Mouse (Mus musculus): ENCODE results near the gene Sbk1. TPM values are rescaled to one million over a fixed set of nuclear protein-coding genes. Genes with fewer than 3 reads are reported as not detected.
"Not testable (repeated sequence)": the region's sequence is repeated elsewhere in the genome, so short reads cannot be mapped to it uniquely, and the experiment has no call there.

Gene Sbk1
- total RNA-seq, 2 experiments from 2014 or later = 2.5 to 3.4 TPM

DNA sequence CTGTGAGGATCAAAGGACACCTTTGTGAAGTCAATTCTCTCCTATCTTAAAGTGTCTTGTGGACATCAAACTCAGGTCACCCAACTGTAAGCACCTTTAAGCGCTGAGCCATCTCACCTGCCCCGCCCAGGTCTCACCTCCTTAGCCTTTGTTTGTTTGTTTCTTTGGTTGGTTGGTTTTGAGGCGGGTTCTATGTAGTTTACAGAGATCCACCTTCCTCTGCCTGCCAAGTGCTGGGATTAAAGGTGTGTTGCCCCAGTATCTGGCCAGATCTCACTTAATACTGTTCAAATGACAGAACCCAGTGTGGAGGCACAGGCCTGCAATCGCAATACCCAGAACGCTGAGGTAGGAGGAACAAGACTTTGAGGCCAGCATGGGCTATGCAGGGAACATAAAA lies 11.6 kb downstream of the Sbk1 start:
- no peak for ATAC-seq (replicated peaks; ENCODE audit: low FRiP score, poor library complexity, severe bottlenecking)

DNA sequence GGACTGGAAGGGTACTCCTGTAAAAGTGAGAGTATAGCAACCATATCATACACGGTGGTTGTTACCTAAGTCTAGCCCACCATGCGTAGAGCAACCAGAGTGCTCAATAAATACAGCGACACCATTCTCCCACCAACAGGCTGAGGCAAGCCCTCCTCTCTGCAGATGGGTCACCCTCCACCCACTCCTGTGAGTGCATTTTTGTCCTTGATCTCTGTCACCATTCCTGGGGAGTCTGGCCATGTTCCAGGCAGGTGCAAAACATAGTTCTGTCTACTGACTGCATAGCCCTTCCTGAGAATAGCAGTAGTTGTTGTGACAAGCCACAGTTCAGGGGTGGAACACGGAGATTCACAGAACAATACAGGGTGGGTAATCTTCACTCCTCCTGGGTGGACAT lies 12.0 kb downstream of the Sbk1 start:
- no peak for ATAC-seq (replicated peaks; ENCODE audit: low FRiP score, poor library complexity, severe bottlenecking)

DNA sequence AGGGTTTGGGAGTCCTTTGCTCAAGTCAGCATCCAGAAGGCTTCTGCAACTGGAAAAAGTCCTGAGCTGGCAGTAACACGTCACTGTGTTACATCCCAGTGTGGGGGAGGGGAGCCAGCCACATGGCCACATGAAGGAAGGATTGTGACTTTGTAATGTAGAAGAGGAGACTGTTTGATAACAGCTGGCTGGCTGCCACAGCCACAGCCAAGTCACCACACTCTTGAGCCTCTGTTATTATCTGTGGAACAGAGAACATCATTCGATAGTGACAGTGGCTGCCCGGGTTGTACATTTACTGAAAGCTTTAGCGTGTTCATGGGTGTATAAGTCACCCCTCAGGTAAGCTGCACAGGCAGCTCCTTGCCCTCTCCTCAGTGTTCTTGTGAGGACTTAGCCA lies 12.4 kb downstream of the Sbk1 start:
- ATAC-seq (replicated peaks; ENCODE audit: low FRiP score, poor library complexity, severe bottlenecking) = peak; percentile 52

DNA sequence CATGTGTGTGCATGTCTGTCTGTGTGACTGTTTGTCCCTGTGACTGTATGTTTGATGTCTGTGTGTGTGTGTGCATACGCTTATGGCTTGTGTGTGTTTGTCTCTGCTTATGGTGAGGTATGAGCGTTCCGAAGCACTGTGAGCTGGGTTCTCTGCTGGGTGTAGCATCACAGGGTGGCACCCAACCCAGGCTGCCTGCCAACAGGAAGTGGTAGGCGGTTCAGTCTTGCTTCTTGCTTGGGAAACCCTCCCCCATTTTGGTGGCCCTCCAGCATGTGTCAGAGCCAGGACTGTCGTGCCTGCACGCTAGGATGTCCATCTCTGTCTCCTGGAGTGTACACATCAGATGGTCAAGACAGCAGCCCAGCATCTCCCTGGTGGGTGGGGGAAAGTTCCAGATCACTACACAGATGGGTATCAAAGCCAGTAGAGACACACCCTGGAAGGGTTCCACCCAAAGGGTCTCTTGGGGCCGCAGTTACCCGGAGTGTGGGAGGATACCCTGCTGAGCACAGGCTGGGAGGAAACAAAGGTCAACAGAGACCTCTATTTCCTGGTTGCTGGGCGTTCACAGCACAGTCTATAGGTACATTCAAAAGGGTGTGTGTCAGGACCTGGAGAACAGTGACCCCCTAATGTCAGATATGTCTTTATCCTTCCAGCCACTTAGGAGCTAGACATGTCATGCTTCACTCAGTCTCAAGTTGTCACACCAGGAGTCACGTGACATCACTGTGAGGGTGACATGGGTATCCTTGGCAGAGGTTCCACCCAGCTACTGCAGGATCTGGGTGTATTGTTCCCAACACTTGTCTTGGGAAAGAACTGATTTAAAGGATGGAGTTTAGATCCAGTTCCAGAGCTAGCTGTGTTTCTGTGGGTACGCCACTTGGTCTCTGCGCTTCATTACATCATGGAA lies 13.1 kb downstream of the Sbk1 start:
- peak; percentile 37 for ATAC-seq (replicated peaks; ENCODE audit: low FRiP score, poor library complexity, severe bottlenecking)

DNA sequence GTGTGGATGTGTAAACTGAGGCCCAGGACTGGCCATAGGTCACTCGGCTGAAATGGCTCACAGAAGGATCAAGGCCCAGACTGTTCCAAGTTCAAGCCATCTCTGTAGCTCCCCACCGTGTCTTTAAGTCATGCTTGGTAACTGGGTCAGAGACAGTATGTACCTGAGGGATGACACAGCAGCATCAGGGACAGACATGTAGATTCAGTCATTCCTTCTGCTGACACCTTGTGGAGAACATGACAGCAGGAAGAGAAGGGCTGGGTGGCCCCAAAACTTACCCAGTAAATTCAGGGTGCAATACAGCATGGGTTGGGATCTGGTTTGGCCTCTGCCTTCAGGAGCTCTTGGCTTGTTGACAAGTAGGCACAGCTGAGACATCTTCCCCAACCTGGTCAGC lies 13.9 kb downstream of the Sbk1 start:
- no peak for ATAC-seq (replicated peaks; ENCODE audit: low FRiP score, poor library complexity, severe bottlenecking)

DNA sequence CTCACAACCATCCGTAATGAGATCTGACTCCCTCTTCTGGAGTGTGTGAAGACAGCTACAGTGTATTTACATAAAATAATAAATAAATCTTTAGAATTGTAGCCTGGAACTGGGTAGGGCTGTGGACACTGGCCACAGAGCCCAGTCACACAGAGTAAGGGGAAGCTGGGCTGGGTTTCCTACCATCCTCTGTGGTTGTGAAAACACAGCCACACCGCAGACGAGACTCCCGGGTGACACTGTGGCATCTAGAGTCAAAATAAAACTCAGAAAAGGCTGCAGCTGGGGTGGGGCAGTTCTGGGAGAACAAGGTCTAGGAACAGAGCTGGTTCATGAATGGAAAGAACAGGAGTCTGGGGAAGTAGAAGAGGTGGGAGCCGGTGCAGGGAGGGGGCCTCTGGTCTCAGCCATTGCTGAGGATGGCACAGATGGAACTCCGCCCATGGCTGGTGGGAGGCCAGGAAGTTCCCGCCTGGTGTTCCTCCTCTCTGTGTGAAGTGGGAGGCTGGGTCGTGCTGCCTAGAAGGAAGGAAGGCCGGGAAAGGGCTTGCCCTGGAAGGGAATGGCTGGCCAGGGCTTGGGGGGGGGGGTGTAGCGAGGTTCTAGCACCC lies 15.2 kb downstream of the Sbk1 start:
- ATAC-seq (replicated peaks; ENCODE audit: low FRiP score, poor library complexity, severe bottlenecking) = no peak

DNA sequence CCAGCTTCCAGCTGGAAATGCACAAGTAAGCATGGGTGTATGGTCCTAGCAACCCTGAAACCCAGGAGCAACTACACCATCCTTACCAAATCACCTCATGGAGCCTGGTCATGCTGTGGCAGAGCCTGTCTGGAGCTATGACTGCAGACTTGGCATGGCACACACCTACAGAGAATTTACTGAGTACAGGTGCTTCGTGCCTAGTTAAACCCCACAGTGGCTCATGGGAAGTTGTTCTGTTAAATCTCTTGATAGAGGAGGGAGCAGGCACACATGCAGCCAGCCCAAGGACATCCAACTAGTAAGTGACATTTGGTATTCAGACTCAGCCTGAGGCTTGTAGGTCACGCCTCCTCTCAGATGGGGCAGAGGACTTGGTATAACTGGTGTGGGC lies 15.7 kb downstream of the Sbk1 start:
- ATAC-seq (replicated peaks; ENCODE audit: low FRiP score, poor library complexity, severe bottlenecking) = no peak

DNA sequence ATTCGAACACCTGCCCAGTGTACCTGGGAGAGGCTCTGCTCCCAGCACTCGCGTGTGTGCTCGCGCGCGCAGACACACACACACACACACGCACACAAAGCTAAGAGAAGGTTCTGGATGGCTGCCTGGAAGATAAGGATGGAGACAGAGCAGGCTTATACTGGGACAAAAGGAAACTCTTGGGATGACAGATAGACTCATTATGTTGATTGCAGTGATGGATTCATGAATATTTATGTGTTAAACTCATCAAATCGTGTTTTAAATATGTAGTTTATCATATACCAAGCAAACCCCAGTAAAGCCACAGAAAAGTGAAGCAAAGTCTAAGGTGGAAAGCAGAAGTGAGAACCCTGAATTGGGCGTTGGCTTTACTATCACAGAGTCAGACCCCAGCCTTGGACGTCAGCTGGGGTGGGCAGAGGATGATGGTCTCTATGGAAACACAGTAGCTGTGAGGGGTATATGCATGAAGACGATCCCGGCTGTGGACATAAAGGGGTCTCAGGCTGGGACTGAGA lies 16.2 kb downstream of the Sbk1 start:
- ATAC-seq (replicated peaks; ENCODE audit: low FRiP score, poor library complexity, severe bottlenecking) = no peak

DNA sequence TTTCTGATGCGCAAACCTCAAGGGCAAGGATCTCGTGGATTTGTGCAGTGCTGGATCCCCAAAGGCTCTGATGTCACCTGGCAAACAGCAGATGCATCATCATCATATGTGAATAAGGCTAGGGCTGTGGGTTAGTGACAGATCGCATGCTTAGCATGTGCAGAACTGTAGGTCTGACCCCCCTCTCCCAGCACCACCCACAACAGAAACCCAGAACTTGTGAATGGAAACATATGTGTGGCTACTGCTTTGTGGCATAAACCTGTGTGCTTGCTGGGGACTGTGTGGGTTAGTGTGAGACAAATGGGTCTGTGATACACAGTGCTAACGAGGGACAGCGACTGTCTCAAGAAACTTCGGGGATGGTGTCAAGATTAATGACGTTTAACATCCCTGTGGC lies 17.0 kb downstream of the Sbk1 start:
- no peak for ATAC-seq (replicated peaks; ENCODE audit: low FRiP score, poor library complexity, severe bottlenecking)

DNA sequence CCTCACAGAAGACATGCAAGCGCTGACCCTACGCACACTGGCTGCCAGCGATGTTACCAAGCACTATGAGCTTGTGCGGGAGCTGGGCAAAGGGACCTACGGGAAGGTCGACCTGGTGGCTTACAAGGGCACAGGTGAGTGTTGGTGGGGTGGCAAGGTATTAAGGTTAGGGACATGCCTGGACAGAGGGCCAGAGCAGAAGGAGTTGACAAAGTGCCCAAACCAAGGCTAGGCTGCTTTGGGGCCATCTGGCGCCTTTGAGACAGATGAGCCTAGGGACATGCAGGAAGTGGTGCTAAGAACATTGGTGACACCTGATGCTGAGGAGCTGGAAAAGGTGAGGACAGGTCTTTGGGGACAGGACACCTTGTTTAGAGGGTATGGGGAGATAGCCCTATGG lies 17.5 kb downstream of the Sbk1 start:
- no peak for ATAC-seq (replicated peaks; ENCODE audit: low FRiP score, poor library complexity, severe bottlenecking)

DNA sequence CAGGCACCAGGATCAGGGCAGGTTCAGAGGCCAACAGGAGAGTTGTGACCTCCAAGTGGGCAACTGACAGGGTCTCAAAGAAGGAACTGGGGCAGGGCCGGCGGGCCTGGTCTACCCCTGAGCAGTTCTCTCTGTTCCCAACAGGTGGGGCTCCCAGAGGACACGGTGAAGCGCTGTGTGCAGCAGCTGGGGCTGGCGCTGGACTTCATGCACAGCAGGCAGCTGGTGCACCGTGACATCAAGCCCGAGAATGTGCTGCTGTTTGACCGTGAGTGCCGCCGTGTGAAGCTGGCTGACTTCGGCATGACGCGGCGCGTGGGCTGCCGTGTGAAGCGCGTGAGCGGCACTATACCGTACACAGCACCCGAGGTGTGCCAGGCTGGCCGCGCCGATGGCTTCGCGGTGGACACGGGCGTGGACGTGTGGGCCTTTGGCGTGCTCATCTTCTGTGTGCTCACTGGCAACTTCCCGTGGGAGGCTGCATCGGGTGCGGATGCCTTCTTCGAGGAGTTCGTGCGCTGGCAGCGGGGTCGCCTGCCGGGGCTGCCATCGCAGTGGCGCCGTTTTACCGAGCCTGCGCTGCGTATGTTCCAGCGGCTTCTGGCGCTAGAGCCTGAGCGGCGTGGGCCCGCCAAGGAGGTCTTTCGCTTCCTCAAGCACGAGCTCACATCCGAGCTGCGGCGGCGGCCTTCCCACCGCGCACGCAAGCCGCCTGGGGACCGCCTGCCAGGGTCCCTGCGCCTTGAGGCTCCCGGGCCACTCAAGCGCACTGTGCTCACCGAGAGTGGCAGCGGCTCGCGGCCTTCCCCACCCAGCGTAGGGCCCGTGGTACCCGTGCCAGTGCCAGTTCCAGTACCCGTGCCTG lies 19.5 kb downstream of the Sbk1 start:
- no peak for ATAC-seq (replicated peaks; ENCODE audit: low FRiP score, poor library complexity, severe bottlenecking)

DNA sequence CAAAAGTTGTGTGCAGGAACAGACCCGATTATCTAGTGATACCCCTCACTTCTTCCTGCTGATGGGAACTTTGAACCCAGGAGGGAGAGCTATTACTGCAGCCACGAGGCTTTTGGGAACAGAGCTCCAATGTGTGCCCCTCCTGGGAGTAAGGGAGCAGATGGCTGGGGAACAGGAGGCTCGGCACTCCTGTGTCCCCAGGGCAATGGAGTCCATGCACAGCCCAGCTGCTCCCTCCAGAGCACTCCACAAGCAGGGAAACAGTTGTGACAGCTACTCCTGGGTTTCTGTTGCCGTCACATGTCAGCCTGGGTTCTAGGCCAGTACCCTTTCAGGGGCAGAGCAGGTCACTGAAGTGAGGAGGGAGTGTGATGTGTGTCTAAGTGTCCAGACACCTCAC lies 20.7 kb downstream of the Sbk1 start:
- no peak for ATAC-seq (replicated peaks; ENCODE audit: low FRiP score, poor library complexity, severe bottlenecking)

DNA sequence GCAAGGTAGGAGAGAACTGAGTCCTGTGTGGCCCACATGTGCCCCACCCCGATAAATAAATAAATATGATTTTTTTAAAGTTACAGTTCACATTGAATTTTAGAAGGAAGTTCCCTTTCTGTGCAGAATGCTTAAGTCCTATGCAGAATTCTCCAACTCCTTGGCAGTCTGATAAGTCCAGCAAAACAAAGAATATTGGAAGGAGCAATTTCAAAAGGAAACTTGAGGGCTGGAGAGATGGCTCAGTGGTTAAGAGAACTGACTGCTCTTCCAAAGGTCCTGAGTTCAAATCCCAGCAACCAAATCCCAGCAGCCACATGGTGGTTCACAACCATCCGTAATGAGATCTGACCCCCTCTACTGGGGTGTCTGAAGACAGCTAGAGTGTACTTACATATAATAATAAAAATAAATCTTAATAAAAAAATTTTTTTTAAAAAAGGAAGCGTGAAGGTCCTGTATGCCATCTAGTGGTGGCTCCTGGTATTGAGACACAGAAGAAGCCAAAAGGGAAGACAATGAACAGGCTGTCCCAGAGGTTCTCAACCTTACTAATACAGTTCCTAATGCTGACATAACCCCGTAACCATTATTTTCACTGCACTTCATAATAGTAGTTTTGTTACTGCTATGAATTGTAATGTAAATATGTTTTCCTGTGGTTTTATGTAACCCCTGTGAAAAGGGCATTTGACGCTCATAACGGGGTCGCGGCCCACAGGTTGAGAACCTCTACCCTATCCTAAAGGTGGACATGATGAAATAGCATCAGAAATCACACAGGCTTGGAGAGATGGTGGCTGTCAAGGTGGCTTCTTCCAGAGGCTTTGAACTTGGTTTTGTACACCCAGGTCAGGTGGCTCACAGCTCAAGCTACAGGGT lies 25.4 kb downstream of the Sbk1 start:
- ATAC-seq (replicated peaks; ENCODE audit: low FRiP score, poor library complexity, severe bottlenecking) = no peak

DNA sequence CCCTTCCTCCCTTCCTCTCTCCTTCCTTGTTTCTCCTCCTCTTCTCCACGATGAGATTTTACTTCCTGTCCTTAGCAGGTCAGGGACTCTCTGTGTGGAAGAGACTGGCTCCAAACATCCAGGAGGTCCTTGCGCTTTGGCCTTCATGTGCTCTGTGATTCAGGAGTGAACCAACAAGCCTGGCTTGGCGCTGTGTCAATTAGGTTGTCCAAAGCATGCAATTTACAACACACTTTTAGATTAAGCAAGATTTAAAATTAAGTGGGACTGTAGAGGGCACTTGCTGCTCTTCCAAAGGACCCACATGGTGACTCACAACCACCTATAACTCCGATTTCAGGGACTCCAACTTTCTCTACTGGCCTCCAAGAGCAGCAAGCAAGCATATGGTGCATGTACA lies 26.4 kb downstream of the Sbk1 start:
- no peak for ATAC-seq (replicated peaks; ENCODE audit: low FRiP score, poor library complexity, severe bottlenecking)

DNA sequence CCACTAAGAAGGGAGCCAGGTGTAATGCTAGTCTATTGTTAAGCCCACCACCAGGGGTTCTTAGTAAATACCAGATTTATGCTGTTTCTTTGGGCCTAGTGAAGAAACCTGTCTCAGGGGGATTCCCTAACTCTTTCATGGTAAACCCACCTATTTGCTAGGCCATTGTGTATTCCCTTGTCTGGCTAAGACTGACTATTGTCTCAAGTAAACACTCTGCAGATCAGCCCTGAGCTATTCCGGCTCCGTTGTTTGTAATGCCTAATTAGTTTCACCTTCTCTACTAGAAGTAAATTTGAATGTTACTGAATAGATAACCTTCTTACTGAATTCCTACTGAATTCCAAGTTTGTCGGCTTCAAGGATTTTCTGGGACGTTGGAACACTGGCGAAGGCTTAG lies 29.4 kb downstream of the Sbk1 start:
- ATAC-seq (replicated peaks; ENCODE audit: low FRiP score, poor library complexity, severe bottlenecking) = not testable (repeated sequence)

DNA sequence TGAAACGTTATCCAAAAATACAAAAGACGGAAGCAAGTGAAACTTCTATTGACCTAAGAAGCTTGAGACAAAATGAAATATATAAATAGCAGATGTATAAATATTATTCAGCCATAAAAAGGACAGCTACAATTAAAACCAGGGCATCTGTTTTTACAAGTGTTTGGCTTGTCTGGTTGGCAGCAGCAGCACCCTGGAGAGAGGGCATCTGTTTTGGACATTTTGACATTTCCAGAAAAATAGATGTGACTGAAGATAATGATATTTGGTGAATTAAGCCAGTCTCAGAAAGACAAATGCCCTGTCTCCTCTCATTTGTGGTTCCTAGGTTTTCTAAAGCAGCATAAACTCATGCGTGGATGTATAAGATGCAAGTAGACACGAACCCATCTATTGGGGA lies 39.4 kb downstream of the Sbk1 start:
- no peak for ATAC-seq (replicated peaks; ENCODE audit: low FRiP score, poor library complexity, severe bottlenecking)

DNA sequence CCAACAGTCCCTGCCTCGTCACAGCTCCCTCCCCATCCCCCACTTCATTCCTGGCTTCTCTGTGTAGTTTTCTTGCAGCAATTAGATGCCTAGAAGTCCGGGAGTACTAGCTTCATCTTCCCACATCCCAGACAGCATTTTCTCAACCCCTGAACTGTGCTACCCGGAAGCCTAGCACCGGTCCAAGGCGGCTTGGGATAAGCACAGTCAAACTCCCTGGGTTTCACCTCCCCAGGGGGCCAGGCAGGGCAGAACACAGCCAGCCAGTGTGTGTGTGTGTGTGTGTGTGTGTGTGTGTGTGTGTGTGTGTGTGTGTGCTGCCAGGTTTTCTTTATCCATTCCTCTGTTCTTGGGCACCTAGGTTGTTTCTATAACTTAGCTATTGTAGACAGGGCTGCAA lies 40.9 kb downstream of the Sbk1 start:
- no peak for ATAC-seq (replicated peaks; ENCODE audit: low FRiP score, poor library complexity, severe bottlenecking)

DNA sequence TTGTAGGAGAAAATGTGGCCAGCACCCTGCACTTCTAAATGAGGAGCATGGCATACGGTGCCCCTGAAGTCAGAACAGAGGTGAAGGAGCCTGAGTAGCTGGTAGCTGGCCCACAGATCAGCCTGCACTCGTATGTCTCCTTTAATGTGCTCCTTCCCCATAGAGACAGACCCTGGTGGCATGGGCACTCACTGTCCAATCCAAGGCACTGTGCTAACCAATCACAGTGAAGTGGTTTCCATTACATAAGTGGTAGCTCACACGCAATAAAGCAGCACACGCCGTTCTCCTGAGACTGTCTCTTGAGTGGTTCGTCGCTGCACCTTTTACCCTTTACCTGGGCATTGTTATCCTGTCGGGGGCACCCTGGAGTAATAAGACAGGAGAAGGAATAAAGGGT lies 41.9 kb downstream of the Sbk1 start:
- 0 out of 2 replicates have a peak, but pooled peaks have one; percentile 30 for ATAC-seq (replicated peaks; ENCODE audit: low FRiP score, poor library complexity, severe bottlenecking)

DNA sequence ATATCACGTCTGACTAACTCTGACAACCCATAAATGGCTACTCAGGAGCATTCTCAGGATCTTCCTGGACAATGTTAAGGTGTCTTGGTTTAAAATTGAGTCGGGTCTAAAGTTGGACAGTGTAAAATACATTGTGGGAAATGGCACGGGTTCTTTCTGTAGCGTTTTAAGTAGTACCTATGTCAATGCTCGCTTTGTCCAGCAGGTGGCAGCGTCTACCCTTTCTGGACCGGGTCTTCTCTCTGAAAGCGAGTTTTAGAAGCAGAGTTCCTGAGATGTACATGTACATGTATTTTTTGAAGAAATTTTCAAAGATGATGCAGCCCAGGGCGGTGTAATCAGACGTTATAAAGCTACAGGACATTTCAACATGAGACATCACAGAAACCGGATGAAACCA lies 51.3 kb downstream of the Sbk1 start:
- ATAC-seq (replicated peaks; ENCODE audit: low FRiP score, poor library complexity, severe bottlenecking) = peak; percentile 79

All from erythroid progenitor cell, adult 5-6 weeks (primary cell).